In the genomic region with DNA sequence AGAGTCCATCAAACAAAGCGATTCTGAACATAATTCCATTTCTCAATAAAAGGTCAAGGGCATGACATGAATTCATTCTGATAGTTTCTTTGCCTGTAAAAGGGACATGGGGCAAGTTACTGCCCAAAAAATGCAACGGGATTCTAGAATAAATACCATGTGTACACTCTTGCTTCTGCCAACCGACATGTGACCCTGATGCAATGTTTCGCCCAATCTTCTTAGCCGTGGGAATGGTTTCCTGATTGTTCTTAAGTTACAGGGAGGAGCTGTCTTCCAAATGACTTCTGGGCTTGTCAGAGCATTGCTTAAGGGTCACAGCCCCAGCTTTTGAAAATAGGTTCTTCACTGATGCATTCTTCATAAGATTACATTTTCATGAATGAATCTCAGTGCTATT, we compare ENCODE assay signal across 14 mouse cellular contexts.
"Had no signal": no experiment of that assay in that cellular context is flagged by ENCODE, and none has a peak within 500 bp of the region (broad histone marks: within the 10 kb centered on the region; RNA-seq: fewer than 3 reads in every experiment).

No protein-coding gene starts in this region.

- H3K27ac ChIP-seq: kidney, embryonic 15.5 days; limb, embryonic 13.5 days; liver, embryonic 12.5 days; lung, embryonic 15.5 days; midbrain, embryonic 10.5 days; midbrain, embryonic 15.5 days; neural tube, embryonic 15.5 days; stomach, embryonic 15.5 days had no signal

- H3K4me3 ChIP-seq: kidney, embryonic 15.5 days; limb, embryonic 13.5 days; liver, embryonic 12.5 days; lung, embryonic 15.5 days; midbrain, embryonic 10.5 days; midbrain, embryonic 15.5 days; neural tube, embryonic 15.5 days; stomach, embryonic 15.5 days had no signal

- DNase-seq: kidney, adult 2 months; kidney, postnatal 25 days; left cerebral cortex, postnatal 4 days; lung, postnatal 4 days; thymus, adult 2 months; thymus, postnatal 25 days had no signal

- H3K4me2 ChIP-seq: kidney, embryonic 15.5 days; limb, embryonic 13.5 days; liver, embryonic 12.5 days; lung, embryonic 15.5 days; midbrain, embryonic 15.5 days; neural tube, embryonic 15.5 days; stomach, embryonic 15.5 days had no signal

- H3K9me3 ChIP-seq: kidney, embryonic 15.5 days; limb, embryonic 13.5 days; liver, embryonic 12.5 days; lung, embryonic 15.5 days; midbrain, embryonic 10.5 days; midbrain, embryonic 15.5 days; neural tube, embryonic 15.5 days; stomach, embryonic 15.5 days had no signal

- H3K27me3 ChIP-seq: limb, embryonic 13.5 days; midbrain, embryonic 15.5 days; neural tube, embryonic 15.5 days; stomach, embryonic 15.5 days had no signal

- ATAC-seq: liver, embryonic 12.5 days; midbrain, embryonic 15.5 days had no signal

- H3K9ac ChIP-seq: kidney, embryonic 15.5 days; limb, embryonic 13.5 days; liver, embryonic 12.5 days; lung, embryonic 15.5 days; midbrain, embryonic 15.5 days; neural tube, embryonic 15.5 days; stomach, embryonic 15.5 days had no signal

- H3K36me3 ChIP-seq: kidney, embryonic 15.5 days; limb, embryonic 13.5 days; liver, embryonic 12.5 days; lung, embryonic 15.5 days; midbrain, embryonic 10.5 days; midbrain, embryonic 15.5 days; neural tube, embryonic 15.5 days; stomach, embryonic 15.5 days had no signal

- H3K4me1 ChIP-seq: limb, embryonic 13.5 days; liver, embryonic 12.5 days; midbrain, embryonic 15.5 days; neural tube, embryonic 15.5 days; stomach, embryonic 15.5 days had no signal
